Mouse (Mus musculus) stomach, postnatal 0 days (tissue): Measurements from ENCODE around the gene Lnpk. TPM values are rescaled to one million over a fixed set of nuclear protein-coding genes. Genes with fewer than 3 reads are reported as not detected.

Experiments used
- ATAC-seq: fragments of 200-750 bp; cut with Nextera tagmentation; 2 replicates; pipeline ENCODE4 v1.8.0; 2017; ENCODE audit not compliant: low FRiP score, low TSS enrichment
- DNase-seq: peaks from one replicate; pipeline ENCODE4 v3.0.0-alpha.2; 2016; ENCODE audit warnings: low spot score
- H3K27ac ChIP-seq: fragments of 300-500 bp; sonication (generic); replicated peaks from 2 replicates; pipeline ENCODE4 v1.5.1; 2014; ENCODE audit warnings: mild to moderate bottlenecking, control low read depth
- H3K27me3 ChIP-seq: fragments of 300-500 bp; sonication (generic); 2 replicates; pipeline ENCODE4 v1.6.1; 2014; ENCODE audit warnings: low read length; ENCODE audit not compliant: control insufficient read depth, insufficient read depth
- H3K36me3 ChIP-seq: fragments of 300-500 bp; sonication (generic); 2 replicates; pipeline ENCODE4 v1.6.1; 2014; ENCODE audit warnings: low read length, mixed read lengths; ENCODE audit not compliant: control insufficient read depth, insufficient read depth
- H3K4me1 ChIP-seq: fragments of 300-500 bp; sonication (generic); replicated peaks from 2 replicates; pipeline ENCODE4 v1.6.1; 2014; ENCODE audit warnings: antibody characterized with exemption; ENCODE audit not compliant: control insufficient read depth, insufficient read depth
- H3K4me2 ChIP-seq: fragments of 300-500 bp; sonication (generic); replicated peaks from 2 replicates; pipeline ENCODE4 v1.6.1; 2014; ENCODE audit warnings: low read depth, mild to moderate bottlenecking, control low read depth, moderate library complexity
- H3K4me3 ChIP-seq: fragments of 300-500 bp; sonication (generic); 2 replicates; pipeline ENCODE4 v1.5.1; 2014; ENCODE audit warnings: low read depth, low read length, control low read depth
- H3K9ac ChIP-seq: fragments of 300-500 bp; sonication (generic); 2 replicates; pipeline ENCODE4 v1.6.1; 2014; ENCODE audit warnings: mild to moderate bottlenecking, low read length, control low read depth, mixed read lengths
- H3K9me3 ChIP-seq: fragments of 300-500 bp; sonication (generic); 2 replicates; pipeline ENCODE4 v1.6.1; 2016; ENCODE audit warnings: low read length; ENCODE audit not compliant: control insufficient read depth
- CTCF ChIP-seq: IDR thresholded peaks from 2 replicates; pipeline ENCODE4 v1.5.1; 2016; ENCODE audit warnings: antibody characterized with exemption, low read depth, mild to moderate bottlenecking, moderate library complexity
- EP300 ChIP-seq: optimal IDR thresholded peaks from 2 replicates; pipeline ENCODE3; 2016; ENCODE audit warnings: antibody characterized with exemption
- WGBS: fragments of 180-500 bp; shearing (Covaris S2); extraction: QIAGEN DNeasy Blood & Tissue Kit; methylation state at CpG from one replicate; pipeline ENCODE4 v1.1.7; 2014; 5-methylcytosine and 5-hydroxymethylcytosine counted together
- polyA plus RNA-seq: library from polyadenylated mRNA; unstranded; fragments of >200 nt; fragmentation: Nextera tagmentation; extraction: Ambion mirVana; gene quantifications from 2 replicates; pipeline ENCODE4 v1.2.1, GENCODE M21; 2015

The Lnpk gene
- polyA plus RNA-seq, 1 experiment from 2014 or later, result 12.0 TPM

DNA sequence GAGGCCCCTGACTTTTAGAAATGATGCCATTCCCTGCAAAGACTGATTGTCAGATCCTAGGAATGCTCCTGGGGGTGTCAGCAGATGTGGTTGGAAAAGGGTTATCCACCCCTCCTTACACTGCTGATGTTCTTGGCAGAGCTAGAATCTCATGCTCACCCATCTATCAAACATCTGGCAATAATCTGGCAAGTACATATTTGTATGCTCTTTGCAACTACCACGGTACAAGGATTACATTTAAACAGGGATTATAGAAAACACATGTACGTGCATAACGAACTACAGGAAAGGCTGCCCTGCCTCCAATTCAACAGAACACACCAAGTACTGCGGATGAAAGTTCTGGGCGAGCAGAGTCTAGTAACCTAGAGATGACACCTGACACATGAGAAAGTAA lies 70.9 kb downstream of the Lnpk start:
- no peak overlapping the region for H3K9ac ChIP-seq
- no peaks in the 10 kb centered on the region for H3K36me3 ChIP-seq
- no peak overlapping the region for H3K27ac ChIP-seq
- H3K27me3 ChIP-seq, result no peaks in the 10 kb centered on the region
- 75% methylated on average over 5 of the region's 5 CpGs for WGBS
- TF ChIP-seq EP300 (no peak), CTCF (no peak)
- no peaks in the 10 kb centered on the region for H3K9me3 ChIP-seq
- DNase-seq (no peak), ATAC-seq (no peak)
- H3K4me1 ChIP-seq, result no peaks in the 10 kb centered on the region
- no peak overlapping the region for H3K4me3 ChIP-seq
- no peak overlapping the region for H3K4me2 ChIP-seq

DNA sequence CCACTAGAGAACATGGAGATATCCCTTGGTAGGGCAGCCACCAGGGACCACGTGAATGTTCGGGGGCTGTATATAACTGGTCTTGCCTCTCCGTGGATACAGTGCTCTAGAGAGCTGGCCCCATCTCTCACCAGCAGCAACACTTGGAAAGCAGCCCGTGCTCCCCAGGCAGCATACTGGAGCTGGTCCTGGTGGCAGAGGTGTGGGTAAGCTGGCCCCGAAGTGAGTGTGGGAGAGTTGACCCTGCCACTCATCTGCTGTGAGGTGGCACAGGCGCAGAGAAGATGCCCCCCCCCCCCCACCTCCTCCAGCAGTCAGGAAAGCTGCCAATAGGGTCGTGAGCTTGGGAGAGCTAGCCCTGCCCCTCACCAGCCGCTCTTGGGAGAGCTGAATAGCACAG lies 72.8 kb downstream of the Lnpk start:
- no peak overlapping the region for H3K9ac ChIP-seq
- H3K4me2 ChIP-seq, result no peak overlapping the region
- no peak for ATAC-seq
- no peak overlapping the region for H3K27ac ChIP-seq
- H3K36me3 ChIP-seq, result no peaks in the 10 kb centered on the region
- no peaks in the 10 kb centered on the region for H3K4me1 ChIP-seq
- WGBS, result 43% methylated on average over 8 of the region's 8 CpGs
- TF ChIP-seq EP300, result no peak
- TF ChIP-seq CTCF, result no peak
- H3K4me3 ChIP-seq, result no peak overlapping the region
- no peak for DNase-seq
- H3K27me3 ChIP-seq, result no peaks in the 10 kb centered on the region
- no peaks in the 10 kb centered on the region for H3K9me3 ChIP-seq

GRCm38 (mm10) chr2:74500307-74500706 lies 78.9 kb downstream of the Lnpk start:
- TF ChIP-seq EP300, result no peak
- no peak for TF ChIP-seq CTCF
- Histone ChIP-seq H3K36me3 (no peaks in the 10 kb centered on the region), H3K4me1 (no peaks in the 10 kb centered on the region), H3K9ac (no peak overlapping the region), H3K4me2 (no peak overlapping the region), H3K4me3 (no peak overlapping the region), H3K27ac (no peak overlapping the region), H3K27me3 (no peaks in the 10 kb centered on the region), H3K9me3 (no peaks in the 10 kb centered on the region)
- WGBS, result 86% methylated on average over 2 of the region's 2 CpGs
- DNase-seq (no peak), ATAC-seq (no peak)

DNA sequence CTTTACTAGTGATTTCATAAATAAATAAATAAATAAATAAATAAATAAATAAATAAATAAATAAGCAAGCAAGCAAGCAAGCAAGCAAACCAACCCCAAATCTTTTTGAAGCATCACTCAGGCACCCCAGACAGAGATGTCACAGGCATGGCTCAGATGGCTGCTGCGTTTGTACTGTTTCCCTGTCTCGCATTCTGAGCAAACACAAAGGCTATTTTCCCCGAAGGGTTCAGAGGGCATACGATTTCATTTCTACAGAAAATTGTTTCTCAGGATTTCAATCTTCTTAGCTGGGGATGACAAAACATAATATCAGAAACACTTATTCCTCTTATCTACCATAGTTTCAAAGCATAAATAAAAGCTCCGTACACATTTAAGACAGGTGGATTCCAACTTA lies 81.4 kb downstream of the Lnpk start:
- Histone ChIP-seq H3K4me1 (no peaks in the 10 kb centered on the region), H3K4me3 (no peak overlapping the region), H3K9ac (no peak overlapping the region), H3K36me3 (no peaks in the 10 kb centered on the region), H3K9me3 (no peaks in the 10 kb centered on the region), H3K4me2 (no peak overlapping the region), H3K27me3 (no peaks in the 10 kb centered on the region), H3K27ac (no peak overlapping the region)
- no peak for ATAC-seq
- DNase-seq, result no peak
- TF ChIP-seq CTCF (no peak), EP300 (no peak)
- 79% methylated on average over 5 of the region's 5 CpGs for WGBS

DNA sequence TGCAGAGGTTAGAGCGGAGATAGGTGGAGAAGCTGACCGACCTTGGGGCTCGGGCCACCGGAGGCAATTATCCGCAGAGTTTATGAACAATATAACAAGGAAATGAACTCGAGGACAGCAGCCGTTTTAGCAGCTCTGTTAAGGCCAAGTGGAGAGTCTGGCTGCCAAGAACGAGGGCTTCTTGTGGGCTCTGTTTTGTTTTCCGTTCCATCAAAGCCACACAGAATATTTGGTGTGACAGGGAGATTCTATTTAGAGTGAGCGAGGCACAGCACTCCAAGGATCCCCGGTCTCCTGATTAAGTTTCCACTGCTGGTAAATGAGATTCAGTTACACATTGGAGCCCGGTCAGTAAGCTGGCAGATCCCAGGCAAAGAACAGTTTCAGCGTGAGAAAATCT lies 87.8 kb downstream of the Lnpk start:
- 62% methylated on average over 13 of the region's 13 CpGs for WGBS
- Histone ChIP-seq H3K4me1 (no peaks in the 10 kb centered on the region; the same call in 1 of the 2 replicates), H3K9ac (no peak overlapping the region), H3K27me3 (no peaks in the 10 kb centered on the region), H3K4me2 (no peak overlapping the region), H3K4me3 (no peak overlapping the region), H3K27ac (no peak overlapping the region), H3K36me3 (no peaks in the 10 kb centered on the region), H3K9me3 (no peaks in the 10 kb centered on the region)
- no peak for DNase-seq
- ATAC-seq, result no peak
- TF ChIP-seq EP300 (no peak), CTCF (no peak)

GRCm38 (mm10) chr2:74490186-74490585 lies 89.0 kb downstream of the Lnpk start:
- Histone ChIP-seq H3K36me3 (no peaks in the 10 kb centered on the region), H3K4me2 (no peak overlapping the region), H3K9ac (no peak overlapping the region), H3K9me3 (no peaks in the 10 kb centered on the region), H3K27me3 (no peaks in the 10 kb centered on the region), H3K4me3 (no peak overlapping the region), H3K27ac (no peak overlapping the region), H3K4me1 (no peaks in the 10 kb centered on the region; the same call in 1 of the 2 replicates)
- no peak for ATAC-seq
- WGBS, result 77% methylated on average over 1 of the region's 1 CpGs
- TF ChIP-seq CTCF (no peak), EP300 (no peak)
- DNase-seq, result no peak
